Mouse (Mus musculus): Measurements from ENCODE around the gene Mcrip1. TPM values are rescaled to one million over a fixed set of nuclear protein-coding genes. Genes with fewer than 3 reads are reported as not detected.

The Mcrip1 gene
- polyA plus RNA-seq, 1 experiment, result 191 TPM

- no peak for TF ChIP-seq POLR2A (IDR thresholded peaks at IDR 0.05; ENCODE audit: control insufficient read depth, extremely low read depth, insufficient read depth, low read length, poor library complexity)
- no peak for TF ChIP-seq CTCF (IDR thresholded peaks at IDR 0.05; ENCODE audit: borderline replicate concordance, control insufficient read depth, extremely low read depth, insufficient read depth, low read length, poor library complexity)
- H3K36me3 ChIP-seq (ENCODE audit: control insufficient read depth, insufficient read depth, low read length), result peaks cover 19% of the 10 kb centered on the region
These were observed 26.4 kb upstream of the Mcrip1 start for GRCm38 (mm10) chr11:120575940-120576339.

GRCm38 (mm10) chr11:120575046-120575445 is 25.5 kb upstream of the Mcrip1 start:
- no peaks in the 10 kb centered on the region for H3K27me3 ChIP-seq (ENCODE audit: control insufficient read depth, insufficient read depth, low read length)
- 94% methylated on average over 2 of the region's 2 CpGs for WGBS
- peaks cover 19% of the 10 kb centered on the region for H3K36me3 ChIP-seq (ENCODE audit: control insufficient read depth, insufficient read depth, low read length)
- DNase-seq, result no peak
- H3K4me1 ChIP-seq (replicated peaks; ENCODE audit: control insufficient read depth, insufficient read depth, low read length), result peaks cover 16% of the 10 kb centered on the region
- TF ChIP-seq CTCF (IDR thresholded peaks at IDR 0.05; ENCODE audit: borderline replicate concordance, control insufficient read depth, extremely low read depth, insufficient read depth, low read length, poor library complexity) (no peak), POLR2A (IDR thresholded peaks at IDR 0.05; ENCODE audit: control insufficient read depth, extremely low read depth, insufficient read depth, low read length, poor library complexity) (no peak)
- H3K27ac ChIP-seq (ENCODE audit: control insufficient read depth, insufficient read depth, low read length), result no peak overlapping the region
- no peak overlapping the region for H3K4me3 ChIP-seq (ENCODE audit: control insufficient read depth, insufficient read depth, low read length)

More at GRCm38 (mm10) chr11:120575940-120576339, 26.4 kb upstream of the Mcrip1 start:
- no peak overlapping the region for H3K4me3 ChIP-seq (ENCODE audit: control insufficient read depth, insufficient read depth, low read length)
- no peak overlapping the region for H3K27ac ChIP-seq (ENCODE audit: control insufficient read depth, insufficient read depth, low read length)
- H3K27me3 ChIP-seq (ENCODE audit: control insufficient read depth, insufficient read depth, low read length), result no peaks in the 10 kb centered on the region
- peaks cover 22% of the 10 kb centered on the region for H3K4me1 ChIP-seq (replicated peaks; ENCODE audit: control insufficient read depth, insufficient read depth, low read length)
- DNase-seq, result no peak

- H3K27me3 ChIP-seq (ENCODE audit: control insufficient read depth, insufficient read depth, low read length), result no peaks in the 10 kb centered on the region
- DNase-seq, result no peak
- peaks cover 16% of the 10 kb centered on the region for H3K36me3 ChIP-seq (ENCODE audit: control insufficient read depth, insufficient read depth, low read length)
- no peak overlapping the region for H3K4me3 ChIP-seq (ENCODE audit: control insufficient read depth, insufficient read depth, low read length)
- H3K27ac ChIP-seq (ENCODE audit: control insufficient read depth, insufficient read depth, low read length), result no peak overlapping the region
- WGBS, result 59% methylated on average over 5 of the region's 5 CpGs
- TF ChIP-seq CTCF (IDR thresholded peaks at IDR 0.05; ENCODE audit: borderline replicate concordance, control insufficient read depth, extremely low read depth, insufficient read depth, low read length, poor library complexity) (no peak), POLR2A (IDR thresholded peaks at IDR 0.05; ENCODE audit: control insufficient read depth, extremely low read depth, insufficient read depth, low read length, poor library complexity) (no peak)
- H3K4me1 ChIP-seq (replicated peaks; ENCODE audit: control insufficient read depth, insufficient read depth, low read length), result peaks cover 9% of the 10 kb centered on the region
These were observed 24.7 kb upstream of the Mcrip1 start for GRCm38 (mm10) chr11:120574278-120574600.

- no peak for DNase-seq
- under 1% methylated on average over 23 of the region's 23 CpGs for WGBS
These were observed 24.2 kb upstream of the Mcrip1 start for GRCm38 (mm10) chr11:120573585-120574277.

DNA sequence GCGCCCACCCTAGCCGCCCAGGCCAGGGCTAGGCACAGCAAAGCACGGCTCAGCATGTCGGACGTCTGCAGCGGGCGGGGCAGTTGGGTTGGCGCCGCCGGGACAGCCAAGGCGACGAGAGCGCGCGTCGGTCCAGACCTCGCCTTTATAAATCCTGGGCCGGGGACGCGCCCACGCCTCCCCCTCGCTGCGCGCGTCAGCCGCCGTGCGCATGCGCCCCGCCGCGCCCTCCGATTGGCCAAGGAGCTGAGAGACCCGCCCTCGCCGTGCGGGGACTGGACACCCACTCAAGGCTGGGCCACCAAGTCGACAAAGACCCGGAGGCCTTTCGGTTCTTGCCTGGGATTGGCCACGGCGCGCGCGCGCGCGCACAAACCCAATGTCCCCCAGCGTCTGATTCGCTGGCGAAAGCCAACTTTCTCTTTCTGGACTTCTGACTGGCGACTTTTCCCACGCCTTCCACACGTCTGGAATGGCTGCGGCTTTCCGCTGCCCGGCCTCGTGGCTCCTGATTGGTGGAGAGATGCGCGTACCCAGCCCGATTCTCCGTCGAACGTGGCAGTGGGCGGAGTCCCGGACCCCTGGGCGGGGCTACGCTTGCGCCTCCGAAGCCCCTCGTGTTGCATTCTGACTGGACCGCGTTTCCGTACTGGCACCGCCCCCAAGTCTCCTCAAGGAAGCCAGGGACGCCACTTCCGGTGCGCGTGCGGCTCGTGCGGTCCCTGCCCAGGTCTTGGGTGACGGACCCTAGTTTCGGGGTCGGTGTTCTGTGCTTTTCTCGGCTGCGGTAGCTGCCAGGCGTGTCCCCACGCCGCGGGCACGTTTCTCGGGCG is 23.4 kb upstream of the Mcrip1 start, which contains the start of gene P4hb:
TSS of gene P4hb (minus strand) at position 502 of the 833 bp plus-strand sequence.
- DNase-seq, result peak; percentile 99
- Histone ChIP-seq H3K4me3 (ENCODE audit: control insufficient read depth, insufficient read depth, low read length) (peak within 1 kb of the TSS; percentile 73), H3K36me3 (ENCODE audit: control insufficient read depth, insufficient read depth, low read length) (peaks cover 12% of the 10 kb centered on the region; the same call in 1 of the 2 replicates), H3K4me1 (replicated peaks; ENCODE audit: control insufficient read depth, insufficient read depth, low read length) (peaks cover 7% of the 10 kb centered on the region), H3K27me3 (ENCODE audit: control insufficient read depth, insufficient read depth, low read length) (no peaks in the 10 kb centered on the region), H3K27ac (ENCODE audit: control insufficient read depth, insufficient read depth, low read length) (peak within 1 kb of the TSS; percentile 38)
- TF ChIP-seq POLR2A (IDR thresholded peaks at IDR 0.05; ENCODE audit: control insufficient read depth, extremely low read depth, insufficient read depth, low read length, poor library complexity) (peak; percentile 65), CTCF (IDR thresholded peaks at IDR 0.05; ENCODE audit: borderline replicate concordance, control insufficient read depth, extremely low read depth, insufficient read depth, low read length, poor library complexity) (peak; percentile 58)
- WGBS, result under 1% methylated on average over 94 of the region's 94 CpGs

More at GRCm38 (mm10) chr11:120573585-120574277, 24.2 kb upstream of the Mcrip1 start:
- Histone ChIP-seq H3K4me3 (ENCODE audit: control insufficient read depth, insufficient read depth, low read length) (peak overlapping the region; percentile 73), H3K27ac (ENCODE audit: control insufficient read depth, insufficient read depth, low read length) (peak overlapping the region; percentile 38; the same call in 1 of the 2 replicates), H3K27me3 (ENCODE audit: control insufficient read depth, insufficient read depth, low read length) (no peaks in the 10 kb centered on the region), H3K36me3 (ENCODE audit: control insufficient read depth, insufficient read depth, low read length) (peaks cover 12% of the 10 kb centered on the region), H3K4me1 (replicated peaks; ENCODE audit: control insufficient read depth, insufficient read depth, low read length) (peaks cover 7% of the 10 kb centered on the region)
- no peak for TF ChIP-seq CTCF (IDR thresholded peaks at IDR 0.05; ENCODE audit: borderline replicate concordance, control insufficient read depth, extremely low read depth, insufficient read depth, low read length, poor library complexity)
- TF ChIP-seq POLR2A (IDR thresholded peaks at IDR 0.05; ENCODE audit: control insufficient read depth, extremely low read depth, insufficient read depth, low read length, poor library complexity), result no peak

- 0% methylated on average over 24 of the region's 24 CpGs for WGBS
- peak; percentile 19 for DNase-seq
- Histone ChIP-seq H3K27ac (ENCODE audit: control insufficient read depth, insufficient read depth, low read length) (no peak overlapping the region; the same call in 1 of the 2 replicates), H3K4me3 (ENCODE audit: control insufficient read depth, insufficient read depth, low read length) (peak overlapping the region; percentile 73), H3K27me3 (ENCODE audit: control insufficient read depth, insufficient read depth, low read length) (no peaks in the 10 kb centered on the region), H3K4me1 (replicated peaks; ENCODE audit: control insufficient read depth, insufficient read depth, low read length) (peaks cover 7% of the 10 kb centered on the region), H3K36me3 (ENCODE audit: control insufficient read depth, insufficient read depth, low read length) (peaks cover 15% of the 10 kb centered on the region)
- TF ChIP-seq POLR2A (IDR thresholded peaks at IDR 0.05; ENCODE audit: control insufficient read depth, extremely low read depth, insufficient read depth, low read length, poor library complexity) (no peak), CTCF (IDR thresholded peaks at IDR 0.05; ENCODE audit: borderline replicate concordance, control insufficient read depth, extremely low read depth, insufficient read depth, low read length, poor library complexity) (no peak)
These were observed 22.9 kb upstream of the Mcrip1 start for GRCm38 (mm10) chr11:120572417-120572751.

Data from thymus, adult 2 months (tissue).